Mouse (Mus musculus) forebrain, embryonic 16.5 days (tissue): ENCODE measurements around the gene Fxyd7. TPM values are rescaled to one million over a fixed set of nuclear protein-coding genes. Genes with fewer than 3 reads are reported as not detected.

ENCODE experiments used
- ATAC-seq: fragments of 200-750 bp; cut with Nextera tagmentation; 2 replicates; pipeline ENCODE4 v1.8.0; 2017; ENCODE audit warnings: mild to moderate bottlenecking, moderate library complexity
- H3K27ac ChIP-seq: fragments of 300-500 bp; sonication (generic); 2 replicates; pipeline ENCODE4 v1.5.1; 2014; ENCODE audit warnings: low read length, control low read depth
- H3K27me3 ChIP-seq: fragments of 300-500 bp; sonication (generic); replicated peaks from 2 replicates; pipeline ENCODE4 v1.6.1; 2014; ENCODE audit warnings: low read length; ENCODE audit not compliant: control insufficient read depth, insufficient read depth
- H3K36me3 ChIP-seq: fragments of 300-500 bp; sonication (generic); 2 replicates; pipeline ENCODE4 v1.6.1; 2014; ENCODE audit not compliant: control insufficient read depth, insufficient read depth
- H3K4me1 ChIP-seq: fragments of 300-500 bp; sonication (generic); replicated peaks from 2 replicates; pipeline ENCODE4 v1.6.1; 2014; ENCODE audit warnings: low read length; ENCODE audit not compliant: control insufficient read depth, insufficient read depth
- H3K4me2 ChIP-seq: fragments of 300-500 bp; sonication (generic); 2 replicates; pipeline ENCODE4 v1.6.1; 2014; ENCODE audit warnings: mild to moderate bottlenecking, low read length, control low read depth
- H3K4me3 ChIP-seq: fragments of 300-500 bp; sonication (generic); replicated peaks from 2 replicates; pipeline ENCODE4 v1.5.1; 2014; ENCODE audit warnings: mild to moderate bottlenecking, low read length, control low read depth
- H3K9ac ChIP-seq: fragments of 300-500 bp; sonication (generic); replicated peaks from 2 replicates; pipeline ENCODE4 v1.6.1; 2014; ENCODE audit warnings: low read depth, low read length, control low read depth
- H3K9me3 ChIP-seq: fragments of 300-500 bp; sonication (generic); 2 replicates; pipeline ENCODE4 v1.6.1; 2016; ENCODE audit warnings: low read length; ENCODE audit not compliant: control insufficient read depth
- WGBS: fragments of 180-500 bp; shearing (Covaris S2); extraction: QIAGEN DNeasy Blood & Tissue Kit; methylation state at CpG from one replicate; pipeline ENCODE4 v1.1.7; 2014; 5-methylcytosine and 5-hydroxymethylcytosine counted together
- polyA plus RNA-seq: library from polyadenylated mRNA; unstranded; fragments of >200 nt; fragmentation: Nextera tagmentation; extraction: Ambion mirVana; gene quantifications from 2 replicates; pipeline ENCODE4 v1.2.1, GENCODE M21; 2015

The Fxyd7 gene
- polyA plus RNA-seq, 1 experiment from 2014 or later: 95.0 TPM

- 31% methylated on average over 3 of the region's 4 CpGs for WGBS
- no peak overlapping the region for H3K4me3 ChIP-seq
- H3K9me3 ChIP-seq: no peaks in the 10 kb centered on the region
- peaks cover 26% of the 10 kb centered on the region for H3K27me3 ChIP-seq
- no peak overlapping the region for H3K4me2 ChIP-seq
- no peak overlapping the region for H3K9ac ChIP-seq
- peaks cover 21% of the 10 kb centered on the region for H3K4me1 ChIP-seq
- no peaks in the 10 kb centered on the region for H3K36me3 ChIP-seq
- H3K27ac ChIP-seq: no peak overlapping the region
- no peak for ATAC-seq
Observed at GRCm38 (mm10) chr7:31055883-31056282, 4.6 kb upstream of the Fxyd7 start.

- no peak overlapping the region for H3K4me3 ChIP-seq
- H3K9ac ChIP-seq: 0 out of 2 replicates have a peak overlapping the region, but pooled peaks have one; percentile 13
- no peaks in the 10 kb centered on the region for H3K9me3 ChIP-seq
- peaks cover 26% of the 10 kb centered on the region for H3K4me1 ChIP-seq
- 5% methylated on average over 10 of the region's 10 CpGs for WGBS
- no peak for ATAC-seq
- no peak overlapping the region for H3K27ac ChIP-seq
- H3K4me2 ChIP-seq: no peak overlapping the region
- H3K36me3 ChIP-seq: no peaks in the 10 kb centered on the region
- H3K27me3 ChIP-seq: peaks cover 28% of the 10 kb centered on the region
Observed at GRCm38 (mm10) chr7:31055354-31055824, 4.1 kb upstream of the Fxyd7 start.

- Histone ChIP-seq H3K36me3 (no peaks in the 10 kb centered on the region), H3K9ac (no peak overlapping the region), H3K9me3 (no peaks in the 10 kb centered on the region), H3K4me1 (peaks cover 32% of the 10 kb centered on the region), H3K27me3 (peaks cover 28% of the 10 kb centered on the region), H3K4me2 (no peak overlapping the region), H3K4me3 (no peak overlapping the region), H3K27ac (no peak overlapping the region)
- no peak for ATAC-seq
- 42% methylated on average over 11 of the region's 11 CpGs for WGBS
Observed at GRCm38 (mm10) chr7:31054661-31055320, 3.5 kb upstream of the Fxyd7 start.

- Histone ChIP-seq H3K27ac (no peak overlapping the region), H3K4me2 (no peak overlapping the region), H3K4me3 (no peak overlapping the region), H3K36me3 (no peaks in the 10 kb centered on the region), H3K9ac (no peak overlapping the region), H3K27me3 (peaks cover 30% of the 10 kb centered on the region), H3K4me1 (peaks cover 37% of the 10 kb centered on the region), H3K9me3 (no peaks in the 10 kb centered on the region)
- WGBS: 30% methylated on average over 10 of the region's 10 CpGs
- ATAC-seq: no peak
Observed at GRCm38 (mm10) chr7:31053882-31054447, 2.7 kb upstream of the Fxyd7 start.

DNA sequence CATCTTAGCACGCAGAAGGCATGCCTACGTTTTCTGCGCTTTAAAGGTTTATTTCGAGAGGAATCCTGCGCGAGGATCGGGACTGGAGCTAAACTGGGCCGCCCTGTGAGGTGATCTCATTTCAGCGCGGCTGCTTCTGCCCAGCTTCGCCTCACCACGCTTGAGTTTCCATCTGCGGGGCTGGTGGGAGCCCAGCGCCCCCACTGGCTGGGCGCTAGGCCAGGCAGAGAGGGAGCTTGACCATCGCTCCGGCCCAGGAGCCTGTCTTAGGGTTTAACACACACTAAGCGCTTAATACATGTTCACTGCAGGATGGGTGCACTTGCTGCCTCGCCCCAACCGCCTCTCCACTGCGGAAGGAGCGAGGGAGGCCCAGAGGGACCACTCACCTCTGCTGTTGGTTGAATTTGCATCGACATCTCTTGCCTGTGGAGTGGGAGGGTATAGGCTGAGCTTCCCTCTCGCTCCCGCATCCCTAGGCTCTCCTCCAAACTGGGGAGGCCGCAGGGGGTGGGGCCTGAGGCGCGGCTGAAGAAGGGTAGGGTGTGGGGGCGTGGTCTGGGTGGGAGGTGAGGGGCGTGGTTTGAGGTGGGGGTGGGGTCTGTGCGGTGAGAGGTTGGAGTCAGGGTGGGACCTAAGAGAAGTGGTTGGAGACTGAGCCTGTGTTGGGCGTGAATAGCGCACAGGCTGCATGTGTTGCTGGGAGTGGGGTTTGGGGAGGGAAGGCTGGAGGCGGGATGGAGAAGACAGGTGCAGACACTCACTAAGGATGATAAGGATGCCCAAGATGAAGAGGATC, 1.6 kb upstream of the Fxyd7 start:
- peak; percentile 5; the same call in 1 of the 2 replicates for ATAC-seq
- under 1% methylated on average over 34 of the region's 34 CpGs for WGBS
- peaks cover 30% of the 10 kb centered on the region for H3K27me3 ChIP-seq
- H3K27ac ChIP-seq: no peak overlapping the region
- no peaks in the 10 kb centered on the region for H3K9me3 ChIP-seq
- H3K4me2 ChIP-seq: peak overlapping the region; percentile 38
- H3K4me1 ChIP-seq: peaks cover 37% of the 10 kb centered on the region
- H3K4me3 ChIP-seq: peak overlapping the region; percentile 27
- H3K9ac ChIP-seq: peak overlapping the region; percentile 22; the same call in 1 of the 2 replicates
- H3K36me3 ChIP-seq: no peaks in the 10 kb centered on the region

GRCm38 (mm10) chr7:31052251-31052635, 976 bp upstream of the Fxyd7 start:
- peak overlapping the region; percentile 27 for H3K4me3 ChIP-seq
- H3K27me3 ChIP-seq: peaks cover 30% of the 10 kb centered on the region
- no peaks in the 10 kb centered on the region for H3K36me3 ChIP-seq
- ATAC-seq: 0 out of 2 replicates have a peak, but pooled peaks have one; percentile 4
- peak overlapping the region; percentile 38 for H3K4me2 ChIP-seq
- no peak overlapping the region for H3K27ac ChIP-seq
- H3K9me3 ChIP-seq: no peaks in the 10 kb centered on the region
- WGBS: 1% methylated on average over 22 of the region's 22 CpGs
- H3K4me1 ChIP-seq: peaks cover 37% of the 10 kb centered on the region
- H3K9ac ChIP-seq: peak overlapping the region; percentile 22; the same call in 1 of the 2 replicates

GRCm38 (mm10) chr7:31050921-31051320, 346 bp downstream of the Fxyd7 start:
- WGBS: 3% methylated on average over 9 of the region's 9 CpGs
- H3K36me3 ChIP-seq: no peaks in the 10 kb centered on the region
- H3K4me2 ChIP-seq: peak overlapping the region; percentile 58
- peak; percentile 7; the same call in 1 of the 2 replicates for ATAC-seq
- H3K27me3 ChIP-seq: peaks cover 30% of the 10 kb centered on the region
- peaks cover 37% of the 10 kb centered on the region for H3K4me1 ChIP-seq
- H3K27ac ChIP-seq: no peak overlapping the region
- peak overlapping the region; percentile 38 for H3K4me3 ChIP-seq
- H3K9ac ChIP-seq: 0 out of 2 replicates have a peak overlapping the region, but pooled peaks have one; percentile 37
- H3K9me3 ChIP-seq: no peaks in the 10 kb centered on the region

DNA sequence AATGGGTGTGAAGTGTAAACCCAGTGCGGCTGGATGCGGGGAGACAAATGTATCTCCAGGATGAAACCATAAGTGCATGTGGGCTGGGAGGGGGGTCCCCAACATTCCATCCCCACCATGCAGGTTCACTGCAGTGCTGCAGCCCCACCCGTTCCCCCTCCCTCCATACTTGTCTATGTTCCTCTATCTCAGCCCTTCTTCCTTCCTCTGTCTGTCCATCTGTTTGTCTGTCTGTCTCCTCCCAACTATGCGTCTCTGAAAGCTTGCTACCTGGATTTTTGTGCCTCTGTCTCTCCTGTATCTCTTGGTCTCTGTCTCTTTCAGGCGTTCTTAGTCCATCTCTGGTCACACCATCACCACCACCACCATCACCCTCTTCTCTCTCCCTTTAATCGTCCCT, 780 bp downstream of the Fxyd7 start:
- H3K27ac ChIP-seq: no peak overlapping the region
- peak overlapping the region; percentile 38 for H3K4me3 ChIP-seq
- H3K4me1 ChIP-seq: peaks cover 37% of the 10 kb centered on the region
- peaks cover 30% of the 10 kb centered on the region for H3K27me3 ChIP-seq
- no peaks in the 10 kb centered on the region for H3K36me3 ChIP-seq
- H3K9me3 ChIP-seq: no peaks in the 10 kb centered on the region
- 3% methylated on average over 6 of the region's 6 CpGs for WGBS
- ATAC-seq: peak; percentile 8; the same call in 1 of the 2 replicates
- peak overlapping the region; percentile 58 for H3K4me2 ChIP-seq
- peak overlapping the region; percentile 35 for H3K9ac ChIP-seq

DNA sequence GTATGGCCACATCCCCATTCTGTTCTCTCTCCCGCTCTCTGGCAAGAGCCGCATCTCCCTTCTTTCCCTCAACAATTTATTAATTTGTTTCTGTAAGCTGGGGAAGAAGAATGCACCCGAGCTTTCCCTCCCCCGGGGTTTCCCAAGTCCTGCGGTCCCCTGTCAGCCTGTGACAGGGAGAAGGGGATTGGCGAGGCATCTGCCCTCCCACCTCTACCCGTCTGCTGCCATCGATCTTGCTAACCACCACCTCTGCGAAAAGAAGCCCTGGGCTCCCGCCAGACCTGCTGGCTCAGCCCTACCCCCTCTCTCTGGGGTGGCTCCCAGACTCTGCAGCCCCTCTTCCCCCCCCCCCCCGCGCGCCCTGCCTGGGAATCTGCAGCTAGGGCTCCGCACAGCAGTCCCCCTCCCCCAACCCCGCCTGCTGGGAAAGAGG, 1.4 kb downstream of the Fxyd7 start:
- peaks cover 30% of the 10 kb centered on the region for H3K27me3 ChIP-seq
- no peaks in the 10 kb centered on the region for H3K9me3 ChIP-seq
- peak overlapping the region; percentile 58 for H3K4me2 ChIP-seq
- peak overlapping the region; percentile 38 for H3K4me3 ChIP-seq
- H3K27ac ChIP-seq: peak overlapping the region; percentile 58; the same call in 1 of the 2 replicates
- 2% methylated on average over 11 of the region's 15 CpGs for WGBS
- ATAC-seq: peak; percentile 45
- peak overlapping the region; percentile 35 for H3K9ac ChIP-seq
- H3K4me1 ChIP-seq: peaks cover 37% of the 10 kb centered on the region
- no peaks in the 10 kb centered on the region for H3K36me3 ChIP-seq
